Mouse (Mus musculus): Measurements from ENCODE around the gene Pax4. TPM values are rescaled to one million over a fixed set of nuclear protein-coding genes. Genes with fewer than 3 reads are reported as not detected.

Gene Pax4
- total RNA-seq (2015; ENCODE audit: low replicate concordance) (not detected in 2 replicates), total RNA-seq (2017; ENCODE audit: low replicate concordance) (not detected in 2 replicates)

GRCm38 (mm10) chr6:28449253-28449652, at the start of gene Pax4:
TSS of gene Pax4 (minus strand) at chr6:28449353.
- no peak for ATAC-seq (replicated peaks; ENCODE audit: low FRiP score, poor library complexity, severe bottlenecking)

- ATAC-seq (replicated peaks; ENCODE audit: low FRiP score, poor library complexity, severe bottlenecking), result no peak
These were observed 48.7 kb upstream of the Pax4 start for GRCm38 (mm10) chr6:28497837-28498236.

DNA sequence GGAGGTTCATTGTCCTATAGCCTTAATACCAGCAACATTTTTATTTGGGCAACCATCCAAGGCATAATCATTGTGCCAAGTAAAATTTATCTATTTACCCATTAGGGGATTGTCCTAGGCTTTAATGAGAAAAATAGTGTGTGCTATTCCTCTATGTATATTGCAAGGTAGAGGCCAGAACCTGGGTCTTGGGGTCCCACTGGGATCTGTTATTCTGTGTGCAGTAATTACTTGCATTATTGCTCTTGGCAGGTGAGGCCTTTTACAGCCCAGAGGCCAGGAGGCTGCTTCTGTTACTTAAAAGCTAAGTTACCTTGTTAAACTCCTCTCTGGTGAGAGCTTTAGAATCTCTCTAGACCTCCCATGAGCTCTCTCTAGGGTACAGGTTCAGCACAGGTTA, 42.0 kb upstream of the Pax4 start:
- no peak for ATAC-seq (replicated peaks; ENCODE audit: low FRiP score, poor library complexity, severe bottlenecking)

- no peak for ATAC-seq (replicated peaks; ENCODE audit: low FRiP score, poor library complexity, severe bottlenecking)
These were observed 41.5 kb upstream of the Pax4 start for GRCm38 (mm10) chr6:28490612-28491011.

DNA sequence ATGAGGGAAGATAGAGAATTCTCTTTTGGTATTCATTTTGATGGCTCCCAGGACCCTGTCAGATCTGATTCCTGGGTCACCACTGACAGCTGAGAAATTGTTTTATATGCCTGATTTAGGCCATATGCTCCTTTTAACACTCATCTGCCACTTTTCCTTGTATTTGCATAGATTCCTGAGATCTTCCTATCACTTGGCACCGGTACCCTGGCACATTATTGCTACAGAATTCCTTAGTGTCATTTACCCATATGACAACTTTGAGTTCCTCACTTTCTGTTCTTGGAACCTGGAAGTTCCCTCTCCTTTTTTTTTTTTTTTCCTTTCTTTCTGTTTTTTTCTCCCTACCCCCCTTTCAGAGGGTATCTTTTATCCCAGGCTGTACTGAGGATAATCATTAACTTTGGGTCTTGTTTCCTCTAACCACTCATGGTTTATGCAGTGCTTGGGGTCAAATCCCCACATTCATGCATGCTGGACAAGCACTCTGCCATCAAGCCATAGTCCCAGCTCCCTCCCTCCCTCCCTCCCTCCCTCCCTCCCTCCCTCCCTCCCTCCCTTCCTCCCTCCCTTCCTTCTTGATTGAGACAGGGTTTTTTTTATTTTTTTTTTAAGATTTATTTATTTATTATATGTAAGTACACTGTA, 39.2 kb upstream of the Pax4 start:
- ATAC-seq (replicated peaks; ENCODE audit: low FRiP score, poor library complexity, severe bottlenecking), result no peak

- no peak for ATAC-seq (replicated peaks; ENCODE audit: low FRiP score, poor library complexity, severe bottlenecking)
These were observed 37.8 kb upstream of the Pax4 start for GRCm38 (mm10) chr6:28486905-28487304.

DNA sequence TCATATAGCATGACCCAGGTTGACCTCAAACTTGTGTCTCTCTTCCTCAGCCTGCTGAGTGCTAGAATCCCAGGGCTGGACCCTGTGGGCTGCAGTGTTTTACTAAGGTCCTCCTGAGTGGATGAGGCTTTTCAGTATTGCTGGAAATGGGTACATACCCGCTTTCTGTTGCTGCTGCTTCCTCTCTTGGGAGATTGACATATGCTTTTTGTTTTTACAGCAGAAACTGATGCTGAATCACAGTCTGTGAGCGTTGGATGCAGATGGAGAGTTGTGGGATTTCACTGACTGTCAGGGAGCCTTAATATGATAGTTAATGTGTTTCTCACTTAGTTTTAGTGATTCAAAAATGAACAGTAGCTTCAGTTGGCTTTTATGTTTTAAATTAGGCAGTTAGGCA, 37.3 kb upstream of the Pax4 start:
- no peak for ATAC-seq (replicated peaks; ENCODE audit: low FRiP score, poor library complexity, severe bottlenecking)

- ATAC-seq (replicated peaks; ENCODE audit: low FRiP score, poor library complexity, severe bottlenecking), result no peak
These were observed 36.9 kb upstream of the Pax4 start for GRCm38 (mm10) chr6:28486008-28486407.

DNA sequence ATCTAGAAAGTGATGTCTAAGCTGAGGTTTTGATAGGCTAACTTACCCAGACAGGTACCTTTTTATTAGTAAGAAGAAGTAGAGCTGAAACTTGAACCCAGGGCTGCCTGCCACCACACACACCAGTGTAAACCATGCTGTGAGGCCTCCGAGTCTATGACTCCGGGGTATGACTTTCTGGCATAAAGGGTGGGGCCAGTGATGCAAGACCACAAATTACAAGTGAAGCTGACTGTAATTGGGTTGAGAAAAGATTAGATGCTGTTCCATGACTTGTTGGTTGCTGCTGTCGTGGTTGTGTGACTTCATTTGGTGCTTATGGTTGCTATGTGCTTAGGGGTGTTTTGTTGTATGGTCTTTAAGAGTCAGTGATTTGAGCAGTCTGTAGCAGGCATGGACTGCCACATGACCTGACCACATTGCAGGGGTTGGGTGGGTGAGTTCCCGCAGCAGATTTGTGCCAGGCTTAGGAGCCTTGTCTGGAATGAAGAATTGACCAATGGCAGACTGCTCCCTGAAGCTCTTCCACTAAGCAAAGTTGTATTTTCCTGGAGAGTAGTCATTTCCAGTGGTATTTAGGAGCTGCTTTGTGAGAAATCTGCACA, 33.7 kb upstream of the Pax4 start:
- no peak for ATAC-seq (replicated peaks; ENCODE audit: low FRiP score, poor library complexity, severe bottlenecking)

DNA sequence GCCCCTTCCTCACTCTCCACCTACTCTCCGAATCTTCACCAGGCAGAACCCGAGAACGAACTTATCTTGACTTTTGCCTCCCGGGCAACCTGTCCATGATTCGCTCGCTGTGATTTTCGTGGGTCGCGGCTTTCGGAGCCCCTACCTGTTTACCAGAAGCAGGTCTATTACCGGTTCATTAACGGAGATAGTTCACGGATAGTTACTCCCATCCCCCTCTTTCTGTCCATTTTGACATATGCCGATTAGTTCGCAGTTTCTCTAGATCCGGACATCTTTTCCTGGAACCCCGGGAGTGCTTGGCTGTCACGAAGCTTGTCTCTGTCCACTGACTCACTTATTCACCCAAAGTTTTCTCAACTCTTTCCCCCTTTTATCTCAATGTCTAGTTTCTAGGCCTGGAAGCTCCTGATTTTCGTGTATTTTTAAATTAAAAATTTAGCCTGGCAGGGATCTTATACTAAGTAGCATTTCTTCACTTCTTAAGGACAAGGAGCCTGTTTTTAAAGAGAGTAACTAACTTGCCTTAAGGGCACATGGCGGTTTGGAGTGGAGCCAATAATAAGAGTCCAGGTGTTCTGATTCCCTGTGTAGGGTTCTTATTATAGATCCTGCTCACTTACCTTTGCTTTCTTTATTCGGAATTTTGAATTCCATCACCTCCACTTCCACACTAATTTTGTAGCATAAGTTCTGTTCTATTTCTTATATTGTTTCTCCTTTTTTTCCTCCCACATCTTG, 31.8 kb upstream of the Pax4 start:
- no peak for ATAC-seq (replicated peaks; ENCODE audit: low FRiP score, poor library complexity, severe bottlenecking)

DNA sequence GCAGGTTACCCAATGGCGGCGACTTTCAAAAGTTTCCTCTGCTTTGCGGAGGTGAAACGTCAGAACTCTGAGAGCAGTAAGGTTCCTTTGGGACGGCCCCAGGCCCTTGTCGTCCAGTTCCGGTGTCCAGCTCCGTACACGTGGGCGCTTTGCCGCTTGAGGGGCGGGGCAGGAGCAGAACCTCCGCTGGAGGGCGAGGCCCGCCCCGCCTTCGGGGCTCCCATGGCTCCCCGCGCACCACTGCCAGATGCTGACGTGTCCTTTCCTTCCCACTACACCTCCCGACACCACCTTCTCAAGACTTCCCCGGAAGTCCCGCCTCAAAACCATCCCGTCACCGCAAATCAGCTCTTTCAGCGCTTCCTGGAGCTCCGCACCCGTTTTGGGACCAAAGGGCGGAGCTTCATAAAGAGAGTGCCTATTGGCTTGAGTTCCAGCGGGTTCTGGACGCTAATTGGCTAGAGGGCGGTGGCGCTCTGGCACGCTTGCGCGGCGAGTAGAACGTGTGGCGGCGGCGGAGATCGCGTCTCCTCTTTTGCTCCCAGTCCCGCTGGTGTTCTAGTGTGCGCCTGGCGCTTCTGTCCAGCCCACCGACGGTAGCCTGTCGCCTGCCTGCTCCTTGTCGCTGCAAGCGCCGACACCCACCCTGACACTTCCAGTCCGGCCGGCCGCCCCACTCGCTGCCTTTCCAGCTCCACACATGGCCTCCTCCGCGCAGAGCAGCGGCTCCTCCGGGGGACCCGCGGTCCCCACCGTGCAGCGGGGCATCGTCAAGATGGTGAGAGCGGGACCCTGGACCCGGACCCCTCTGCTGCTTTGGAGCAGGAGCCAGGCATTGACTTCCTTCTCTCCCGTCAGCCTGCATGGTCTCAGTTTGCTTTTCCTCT, 31.0 kb upstream of the Pax4 start:
- ATAC-seq (replicated peaks; ENCODE audit: low FRiP score, poor library complexity, severe bottlenecking), result peak; percentile 98

DNA sequence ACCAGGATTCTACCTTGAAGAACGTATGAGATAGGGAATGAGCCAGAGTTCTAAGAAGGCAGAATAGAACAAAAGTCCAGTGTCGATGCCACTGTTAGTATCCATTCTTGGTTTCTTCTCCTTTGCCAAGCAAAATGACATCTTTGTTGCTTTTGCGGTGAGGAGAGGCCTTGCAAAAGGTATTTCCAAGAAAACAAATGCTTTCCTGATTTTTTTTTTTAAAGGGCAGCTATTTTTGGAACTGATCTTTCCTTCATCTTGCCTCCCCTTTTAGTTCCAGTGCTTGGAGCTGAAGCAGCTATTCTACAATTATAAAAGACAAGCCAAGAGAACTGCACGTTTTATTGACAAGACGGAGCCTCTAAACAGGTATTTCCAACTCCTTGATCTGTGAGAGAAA, 25.7 kb upstream of the Pax4 start, which contains the start of gene Snd1:
Gene Snd1, plus strand, starts transcription at position 301 of the 400 bp plus-strand sequence.
- no peak for ATAC-seq (replicated peaks; ENCODE audit: low FRiP score, poor library complexity, severe bottlenecking)

- no peak for ATAC-seq (replicated peaks; ENCODE audit: low FRiP score, poor library complexity, severe bottlenecking)
These were observed 25.1 kb upstream of the Pax4 start for GRCm38 (mm10) chr6:28474211-28474610.

DNA sequence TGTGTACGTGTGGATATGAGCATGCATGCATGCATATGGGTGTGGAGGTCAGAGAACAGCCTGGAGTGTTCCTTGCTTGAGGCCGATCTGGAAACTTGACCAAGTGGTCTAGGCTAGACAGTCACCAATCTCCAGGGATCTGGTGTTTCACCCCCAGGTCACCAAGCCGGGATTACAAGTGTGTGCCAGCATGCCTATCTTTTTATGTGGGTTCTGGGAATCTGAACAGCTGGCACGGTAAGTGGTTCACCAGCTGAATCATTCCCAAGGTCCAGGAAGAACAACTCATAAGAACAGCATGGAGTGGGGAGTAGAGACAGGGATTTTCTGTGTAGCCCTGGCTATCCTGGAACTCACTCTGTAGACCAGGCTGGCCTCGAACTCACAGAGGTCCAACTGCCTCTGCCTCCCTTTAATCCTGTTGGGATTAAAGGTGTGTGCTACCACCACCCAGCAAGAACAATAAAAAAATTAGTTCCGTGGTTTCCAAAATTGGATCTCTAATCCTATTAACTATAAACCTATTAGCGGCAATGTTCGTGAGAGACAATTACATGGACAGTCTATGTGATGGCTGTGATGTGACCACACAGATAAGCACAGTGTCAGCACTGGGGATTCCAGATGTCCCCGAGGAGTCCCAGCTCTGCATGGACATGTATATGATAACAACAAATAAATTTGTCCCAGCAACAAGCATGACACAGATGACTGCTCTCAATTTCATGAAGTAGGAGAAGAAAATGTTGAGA, 22.3 kb upstream of the Pax4 start:
- ATAC-seq (replicated peaks; ENCODE audit: low FRiP score, poor library complexity, severe bottlenecking), result no peak

DNA sequence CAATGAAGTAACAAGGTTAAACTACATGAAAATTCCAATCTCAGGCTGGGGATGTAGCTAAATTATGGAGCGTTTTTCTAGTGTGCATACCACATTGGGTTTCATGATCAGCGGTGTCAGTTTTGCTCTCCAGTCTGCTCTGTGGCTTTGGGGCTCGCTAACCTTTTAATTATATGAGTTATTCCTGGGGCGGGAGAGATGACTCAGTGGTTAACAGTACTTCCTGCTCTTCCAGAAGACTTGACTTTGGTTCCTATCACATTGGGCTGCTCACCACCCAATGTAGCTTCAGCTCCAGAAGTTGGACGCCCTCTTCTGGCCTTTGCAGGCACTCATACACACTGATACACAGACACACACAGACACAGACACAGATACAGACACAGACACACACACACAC, 21.5 kb upstream of the Pax4 start:
- no peak for ATAC-seq (replicated peaks; ENCODE audit: low FRiP score, poor library complexity, severe bottlenecking)

DNA sequence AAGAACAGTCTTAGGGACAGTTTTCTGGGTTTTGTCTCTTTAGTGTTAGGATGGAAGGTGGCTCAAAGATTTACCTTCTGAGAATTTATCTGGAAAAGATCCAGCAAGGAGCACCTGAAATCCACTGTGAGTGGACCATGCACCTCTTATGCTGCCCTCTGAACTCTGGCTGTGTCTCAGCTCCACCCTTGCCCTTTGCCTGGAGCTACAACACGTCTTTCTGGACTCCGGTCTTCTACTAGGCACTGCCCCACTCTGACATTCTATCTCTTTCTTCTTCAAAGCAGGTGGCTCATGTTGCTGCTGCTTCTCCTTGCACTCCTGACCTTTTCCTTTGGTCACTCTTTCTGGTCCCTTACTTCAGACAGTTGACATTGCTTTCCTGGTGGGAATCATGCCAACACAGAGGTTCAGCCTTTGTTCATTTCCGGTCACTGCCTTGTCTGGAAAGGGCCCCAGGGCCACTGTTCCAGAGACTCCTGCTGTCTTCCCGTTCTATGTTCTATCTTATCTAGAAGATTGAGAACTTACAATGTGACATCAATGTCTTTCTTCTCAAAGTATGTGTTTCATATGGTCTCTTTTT, 21.0 kb upstream of the Pax4 start:
- no peak for ATAC-seq (replicated peaks; ENCODE audit: low FRiP score, poor library complexity, severe bottlenecking)

GRCm38 (mm10) chr6:28464630-28465029, 15.5 kb upstream of the Pax4 start:
- no peak for ATAC-seq (replicated peaks; ENCODE audit: low FRiP score, poor library complexity, severe bottlenecking)

DNA sequence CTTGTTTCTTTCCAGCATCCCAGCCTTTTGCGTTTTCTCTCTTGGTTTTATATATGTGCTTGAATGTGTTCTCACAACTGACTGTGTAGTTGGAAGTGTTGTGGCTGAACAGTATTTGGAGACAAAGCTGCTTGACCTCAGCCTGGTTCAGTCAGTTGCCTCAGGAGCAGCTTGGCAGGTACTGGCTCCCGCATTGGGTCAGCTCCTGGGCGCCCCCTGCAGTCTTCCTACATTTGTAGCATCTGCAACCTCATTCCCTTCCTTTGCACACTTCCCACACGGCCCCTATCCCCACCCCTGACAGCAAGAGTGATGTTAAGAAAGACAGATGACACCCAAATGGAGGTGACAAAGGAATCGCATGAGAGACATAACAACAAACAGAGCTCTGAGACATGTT, 11.4 kb upstream of the Pax4 start:
- peak; percentile 84 for ATAC-seq (replicated peaks; ENCODE audit: low FRiP score, poor library complexity, severe bottlenecking)

GRCm38 (mm10) chr6:28459221-28459668, 10.1 kb upstream of the Pax4 start:
- ATAC-seq (replicated peaks; ENCODE audit: low FRiP score, poor library complexity, severe bottlenecking), result no peak

Measured in erythroblast, adult 5-6 weeks (primary cell).